Mouse (Mus musculus) kidney, postnatal 0 days (tissue): Measurements from ENCODE around the gene Psmb3. TPM values are rescaled to one million over a fixed set of nuclear protein-coding genes. Genes with fewer than 3 reads are reported as not detected.
A peak's percentile ranks its signal among the peaks of the same experiment; 100 is the strongest.

Experiments
- ATAC-seq: fragments of 200-750 bp; cut with Nextera tagmentation; replicated peaks from 2 replicates; pipeline ENCODE4 v1.8.0; 2017; ENCODE audit warnings: low read depth, moderate number of reproducible peaks, moderate TSS enrichment, moderate library complexity; ENCODE audit not compliant: low FRiP score
- DNase-seq: peaks from one replicate; pipeline ENCODE4 v3.0.0-alpha.2; 2016; ENCODE audit warnings: low spot score
- H3K27ac ChIP-seq: fragments of 300-500 bp; sonication (generic); 2 replicates; pipeline ENCODE4 v1.5.1; 2014; ENCODE audit warnings: mild to moderate bottlenecking
- H3K27me3 ChIP-seq: fragments of 300-500 bp; sonication (generic); 2 replicates; pipeline ENCODE4 v1.6.1; 2014; ENCODE audit warnings: low read length, mixed read lengths; ENCODE audit not compliant: insufficient read depth
- H3K36me3 ChIP-seq: fragments of 300-500 bp; sonication (generic); 2 replicates; pipeline ENCODE4 v1.6.1; 2014; ENCODE audit warnings: low read length, mixed read lengths; ENCODE audit not compliant: insufficient read depth
- H3K4me1 ChIP-seq: fragments of 300-500 bp; sonication (generic); replicated peaks from 2 replicates; pipeline ENCODE4 v1.6.1; 2014; ENCODE audit warnings: antibody characterized with exemption, low read length, mixed read lengths; ENCODE audit not compliant: insufficient read depth
- H3K4me2 ChIP-seq: fragments of 300-500 bp; sonication (generic); 2 replicates; pipeline ENCODE4 v1.6.1; 2014; ENCODE audit warnings: mild to moderate bottlenecking, low read length, moderate library complexity, mixed read lengths
- H3K4me3 ChIP-seq: fragments of 300-500 bp; sonication (generic); replicated peaks from 2 replicates; pipeline ENCODE4 v1.5.1; 2014; ENCODE audit warnings: low read depth, low read length
- H3K9ac ChIP-seq: fragments of 300-500 bp; sonication (generic); 2 replicates; pipeline ENCODE4 v1.6.1; 2014; ENCODE audit warnings: low read depth, low read length
- H3K9me3 ChIP-seq: fragments of 300-500 bp; sonication (generic); replicated peaks from 2 replicates; pipeline ENCODE4 v1.6.1; 2016; ENCODE audit warnings: low read length, inconsistent platforms, mixed read lengths
- CTCF ChIP-seq: IDR thresholded peaks from 2 replicates; pipeline ENCODE4 v1.5.1; 2016; ENCODE audit warnings: antibody characterized with exemption, low read depth, mild to moderate bottlenecking, moderate library complexity
- WGBS: fragments of 180-500 bp; shearing (Covaris S2); extraction: QIAGEN DNeasy Blood & Tissue Kit; methylation state at CpG from one replicate; pipeline ENCODE4 v1.1.7; 2014; 5-methylcytosine and 5-hydroxymethylcytosine counted together
- microRNA-seq: library from miRNA; unstranded; fragments of <30 nt; microRNA quantifications from one replicate; pipeline ENCODE4, GENCODE M21; 2016
- polyA plus RNA-seq: library from polyadenylated mRNA; unstranded; fragments of >200 nt; fragmentation: Nextera tagmentation; extraction: Ambion mirVana; gene quantifications from 2 replicates; pipeline ENCODE4 v1.2.1, GENCODE M21; 2015

Psmb3 gene
- polyA plus RNA-seq, 1 experiment from 2014 or later: 541 TPM

DNA sequence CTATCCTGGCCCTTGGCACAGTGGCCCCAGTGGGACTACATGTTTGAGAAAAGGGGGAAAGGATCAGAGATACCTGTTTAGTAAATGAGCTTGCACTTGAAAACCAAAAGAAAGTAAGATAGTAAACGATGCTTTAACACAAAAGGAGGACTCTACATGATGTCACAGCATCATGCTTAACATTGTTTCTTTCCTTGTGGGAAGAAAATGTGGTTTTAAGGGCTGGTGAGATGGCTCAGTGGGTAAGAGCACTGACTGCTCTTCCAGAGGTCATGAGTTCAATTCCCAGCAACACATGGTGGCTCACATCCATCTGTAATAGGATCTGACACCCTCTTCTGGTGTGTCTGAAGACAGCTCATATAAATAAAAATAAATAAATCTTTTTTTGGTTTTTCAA, 54.9 kb downstream of the Psmb3 start:
- Histone ChIP-seq H3K4me1 (no peaks in the 10 kb centered on the region), H3K36me3 (peaks cover 49% of the 10 kb centered on the region), H3K4me2 (no peak overlapping the region), H3K27me3 (no peaks in the 10 kb centered on the region), H3K9me3 (no peaks in the 10 kb centered on the region), H3K9ac (no peak overlapping the region), H3K4me3 (no peak overlapping the region), H3K27ac (no peak overlapping the region)
- TF ChIP-seq CTCF: no peak
- WGBS: 91% methylated on average over 1 of the region's 1 CpGs
- ATAC-seq: no peak
- no peak for DNase-seq

DNA sequence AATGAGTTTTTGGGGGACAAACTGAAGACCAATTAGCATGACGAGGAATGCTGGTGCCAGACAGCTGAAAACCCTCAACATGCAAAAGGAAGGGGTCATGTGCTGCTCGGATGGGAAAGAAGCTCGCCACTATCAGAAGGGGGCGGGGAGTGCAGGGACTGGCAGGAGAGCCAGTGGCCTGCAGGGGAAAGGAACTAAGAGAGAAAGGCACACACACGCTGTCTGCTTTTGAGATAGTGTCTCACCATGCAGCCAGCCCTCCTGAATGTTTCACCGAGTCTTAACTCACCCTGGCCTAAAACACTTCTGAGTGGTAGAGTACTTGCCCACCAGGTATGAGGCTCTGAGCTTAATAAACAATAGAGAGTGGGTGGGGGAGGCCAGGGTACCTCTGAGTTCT, 55.7 kb downstream of the Psmb3 start:
- WGBS: 81% methylated on average over 6 of the region's 6 CpGs
- peaks cover 42% of the 10 kb centered on the region for H3K36me3 ChIP-seq
- H3K4me1 ChIP-seq: no peaks in the 10 kb centered on the region
- no peaks in the 10 kb centered on the region for H3K9me3 ChIP-seq
- DNase-seq (no peak), ATAC-seq (no peak)
- no peaks in the 10 kb centered on the region for H3K27me3 ChIP-seq
- no peak overlapping the region for H3K4me3 ChIP-seq
- no peak overlapping the region for H3K9ac ChIP-seq
- no peak for TF ChIP-seq CTCF
- no peak overlapping the region for H3K4me2 ChIP-seq
- no peak overlapping the region for H3K27ac ChIP-seq

DNA sequence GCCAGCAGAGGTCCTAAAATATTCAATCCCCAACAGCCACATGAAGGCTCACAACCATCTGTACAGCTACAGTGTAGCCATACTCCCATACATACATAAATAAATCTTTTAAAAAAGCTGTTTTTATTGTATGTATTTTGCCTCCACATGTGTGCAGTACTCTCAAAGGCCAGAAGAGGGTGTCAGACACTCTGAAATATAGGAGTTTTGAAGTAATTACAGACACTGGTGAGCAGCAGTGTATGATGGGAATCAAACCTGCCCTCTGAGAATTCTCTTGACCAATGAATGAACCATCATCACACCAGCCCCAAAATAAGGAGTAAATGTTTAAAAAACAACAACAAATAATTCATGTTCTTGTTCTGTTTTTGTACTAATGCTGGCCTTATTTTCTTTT, 58.4 kb downstream of the Psmb3 start:
- Histone ChIP-seq H3K27ac (no peak overlapping the region), H3K9me3 (no peaks in the 10 kb centered on the region), H3K9ac (no peak overlapping the region), H3K27me3 (no peaks in the 10 kb centered on the region), H3K4me2 (no peak overlapping the region), H3K36me3 (peaks cover 31% of the 10 kb centered on the region), H3K4me3 (no peak overlapping the region), H3K4me1 (peaks cover 7% of the 10 kb centered on the region; the same call in 1 of the 2 replicates)
- ATAC-seq (no peak), DNase-seq (no peak)
- TF ChIP-seq CTCF: peak; percentile 58

Small RNA genes lying within 50 kb of the gene (microRNA-seq; reads per million reads assigned to microRNA genes)
- gene Gm24158: not detected
- gene Mir6927: 0.60 reads per million
- gene Mir8102: not detected

Other genes starting within 250 kb of the Psmb3 start
- 0.08 and 0.28 TPM in 2 replicates for gene 4933428G20Rik, start 203.1 kb upstream of the Psmb3 start, polyA plus RNA-seq
- 0.59 and 0.70 TPM in 2 replicates for gene Srcin1, start 127.2 kb upstream of the Psmb3 start, polyA plus RNA-seq
- 2.9 and 4.1 TPM in 2 replicates for gene Epop, start 73.7 kb upstream of the Psmb3 start, polyA plus RNA-seq
- gene Mllt6, start 40.0 kb upstream of the Psmb3 start, polyA plus RNA-seq: 2.3 TPM in 2 replicates
- gene Cisd3, start 17.6 kb upstream of the Psmb3 start, polyA plus RNA-seq: 69.2 and 70.9 TPM in 2 replicates
- 10.4 and 11.4 TPM in 2 replicates for gene Pcgf2, start 2.9 kb upstream of the Psmb3 start, polyA plus RNA-seq
- gene Pip4k2b, start 41.3 kb downstream of the Psmb3 start, polyA plus RNA-seq: 1.5 TPM in 2 replicates
- 13.9 and 14.8 TPM in 2 replicates for gene Cwc25, start 63.2 kb downstream of the Psmb3 start, polyA plus RNA-seq
- not detected in 2 replicates for gene 1700001P01Rik, start 72.5 kb downstream of the Psmb3 start, polyA plus RNA-seq
- gene Rpl23, start 79.0 kb downstream of the Psmb3 start, polyA plus RNA-seq: 716 and 863 TPM in 2 replicates
- 87.7 and 96.4 TPM in 2 replicates for gene Lasp1, start 95.6 kb downstream of the Psmb3 start, polyA plus RNA-seq
- gene B230217C12Rik, start 137.4 kb downstream of the Psmb3 start, polyA plus RNA-seq: 5.1 and 5.6 TPM in 2 replicates
- gene Fbxo47, start 180.8 kb downstream of the Psmb3 start, polyA plus RNA-seq: 0.61 and 0.95 TPM in 2 replicates